Comparison of ENCODE assay signal across 29 mouse cellular contexts in the genomic region with DNA sequence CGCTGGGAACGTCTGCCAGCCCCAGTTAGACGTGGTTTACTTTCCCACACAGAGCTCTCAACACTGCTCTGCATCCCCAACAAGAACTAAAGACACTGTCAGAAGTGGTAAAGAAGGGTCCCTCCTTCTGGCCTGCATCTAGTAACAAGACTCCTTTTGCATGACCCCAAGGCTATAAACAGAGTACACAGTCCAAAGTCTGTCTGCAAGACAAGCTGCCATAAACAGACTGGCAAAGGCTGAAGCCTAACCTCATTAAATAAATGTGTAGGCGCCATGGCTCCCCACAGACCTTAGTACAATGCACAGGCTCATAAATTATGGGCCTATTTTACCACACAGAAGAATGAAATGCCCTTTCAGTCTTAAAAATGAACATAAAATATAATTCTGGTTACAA.
"Had no signal": no experiment of that assay in that cellular context is flagged by ENCODE, and none has a peak within 500 bp of the region (broad histone marks: within the 10 kb centered on the region; RNA-seq: fewer than 3 reads in every experiment).

No protein-coding gene starts in this region.

- H3K27ac ChIP-seq: embryonic facial prominence, embryonic 10.5 days; embryonic facial prominence, embryonic 12.5 days; embryonic facial prominence, embryonic 13.5 days; embryonic facial prominence, embryonic 15.5 days; forebrain, embryonic 10.5 days; forebrain, embryonic 12.5 days; forebrain, embryonic 13.5 days; forebrain, embryonic 15.5 days; gastrocnemius, adult 2 months; heart, adult 2 months had no signal

- H3K4me3 ChIP-seq: embryonic facial prominence, embryonic 10.5 days; embryonic facial prominence, embryonic 12.5 days; embryonic facial prominence, embryonic 13.5 days; embryonic facial prominence, embryonic 15.5 days; erythroblast, embryonic 14.5 days; forebrain, embryonic 10.5 days; forebrain, embryonic 12.5 days; forebrain, embryonic 13.5 days; forebrain, embryonic 15.5 days; gastrocnemius, adult 2 months; heart, adult 2 months had no signal

- H3K9ac ChIP-seq: embryonic facial prominence, embryonic 12.5 days; embryonic facial prominence, embryonic 13.5 days; embryonic facial prominence, embryonic 15.5 days; forebrain, embryonic 12.5 days; forebrain, embryonic 13.5 days; forebrain, embryonic 15.5 days; forebrain, postnatal 0 days had no signal

- ATAC-seq: forebrain, embryonic 13.5 days; forebrain, embryonic 14.5 days; forebrain, embryonic 15.5 days; forebrain, postnatal 0 days had no signal

- H3K4me2 ChIP-seq: embryonic facial prominence, embryonic 12.5 days; embryonic facial prominence, embryonic 13.5 days; embryonic facial prominence, embryonic 15.5 days; forebrain, embryonic 12.5 days; forebrain, embryonic 13.5 days; forebrain, embryonic 15.5 days had no signal

- H3K9me3 ChIP-seq: embryonic facial prominence, embryonic 10.5 days; embryonic facial prominence, embryonic 12.5 days; embryonic facial prominence, embryonic 13.5 days; embryonic facial prominence, embryonic 15.5 days; forebrain, embryonic 10.5 days; forebrain, embryonic 12.5 days; forebrain, embryonic 13.5 days; forebrain, embryonic 15.5 days had no signal

- H3K27me3 ChIP-seq: embryonic facial prominence, embryonic 12.5 days; embryonic facial prominence, embryonic 13.5 days; embryonic facial prominence, embryonic 15.5 days; forebrain, embryonic 12.5 days; forebrain, embryonic 13.5 days; forebrain, embryonic 15.5 days had no signal

- H3K4me1 ChIP-seq: embryonic facial prominence, embryonic 10.5 days; embryonic facial prominence, embryonic 12.5 days; embryonic facial prominence, embryonic 13.5 days; embryonic facial prominence, embryonic 15.5 days; forebrain, embryonic 10.5 days; forebrain, embryonic 12.5 days; forebrain, embryonic 13.5 days; forebrain, embryonic 15.5 days had no signal

- DNase-seq: cerebellum, adult 18-20 months; cerebellum, adult 2 months; cerebellum, adult 8-10 months; cerebellum, adult 9-10 months; cerebellum, adult 9-11 months; cerebellum, postnatal 10 days; cerebellum, postnatal 14 days; cerebellum, postnatal 25 days; cerebellum, postnatal 36 days; embryo, embryonic 11 days; forebrain, postnatal 0 days; gastrocnemius, adult 2 months; gastrocnemius, postnatal 10 days; gastrocnemius, postnatal 14 days; gastrocnemius, postnatal 25 days; gastrocnemius, postnatal 36 days; heart, adult 11 months; heart, adult 18-20 months; heart, adult 2 months had no signal
